Mouse (Mus musculus): ENCODE measurements at regions not wholly inside any gene's neighbourhood (a gene's known extent, or its start where the extent isn't known, plus 50 kb on each side); places are given as distances from the start of the nearest gene placed in this dataset.

GRCm38 (mm10) chr7:113108442-113109000, 98.7 kb upstream of the Arntl start:
- H3K4me1 ChIP-seq (ENCODE audit: control insufficient read depth, insufficient read depth, insufficient read length), result no peaks in the 10 kb centered on the region
- TF ChIP-seq POLR2A (IDR thresholded peaks at IDR 0.05; ENCODE audit: low read depth, low read length) (no peak), CTCF (IDR thresholded peaks at IDR 0.05; ENCODE audit: extremely low read depth, insufficient read depth, insufficient read length, insufficient replicate concordance) (no peak)
- no peak overlapping the region for H3K4me3 ChIP-seq (ENCODE audit: extremely low read depth, insufficient read depth, insufficient read length)
- DNase-seq (ENCODE audit: low read depth in 1 of 2, low spot score in 2 of 2), result no peak
- no peaks in the 10 kb centered on the region for H3K27me3 ChIP-seq (ENCODE audit: control insufficient read depth, insufficient read depth, low read length)
- 86% methylated on average over 7 of the region's 7 CpGs for WGBS
- no peaks in the 10 kb centered on the region for H3K36me3 ChIP-seq (ENCODE audit: control insufficient read depth, insufficient read depth, low read length)
- H3K27ac ChIP-seq (ENCODE audit: insufficient read depth, low read length), result no peak overlapping the region

GRCm38 (mm10) chr7:113109481-113109880, 97.8 kb upstream of the Arntl start:
- TF ChIP-seq POLR2A (IDR thresholded peaks at IDR 0.05; ENCODE audit: low read depth, low read length), result no peak
- TF ChIP-seq CTCF (IDR thresholded peaks at IDR 0.05; ENCODE audit: extremely low read depth, insufficient read depth, insufficient read length, insufficient replicate concordance), result no peak
- Histone ChIP-seq H3K27me3 (ENCODE audit: control insufficient read depth, insufficient read depth, low read length) (no peaks in the 10 kb centered on the region), H3K4me3 (ENCODE audit: extremely low read depth, insufficient read depth, insufficient read length) (no peak overlapping the region), H3K36me3 (ENCODE audit: control insufficient read depth, insufficient read depth, low read length) (no peaks in the 10 kb centered on the region), H3K27ac (ENCODE audit: insufficient read depth, low read length) (no peak overlapping the region), H3K4me1 (ENCODE audit: control insufficient read depth, insufficient read depth, insufficient read length) (no peaks in the 10 kb centered on the region)
- no peak for DNase-seq (ENCODE audit: low read depth in 1 of 2, low spot score in 2 of 2)

- H3K4me1 ChIP-seq (ENCODE audit: control insufficient read depth, insufficient read depth, insufficient read length), result no peaks in the 10 kb centered on the region
- 85% methylated on average over 7 of the region's 7 CpGs for WGBS
- no peak overlapping the region for H3K27ac ChIP-seq (ENCODE audit: insufficient read depth, low read length)
- H3K4me3 ChIP-seq (ENCODE audit: extremely low read depth, insufficient read depth, insufficient read length), result no peak overlapping the region
- no peak for DNase-seq (ENCODE audit: low read depth in 1 of 2, low spot score in 2 of 2)
- TF ChIP-seq POLR2A (IDR thresholded peaks at IDR 0.05; ENCODE audit: low read depth, low read length), result no peak
- no peak for TF ChIP-seq CTCF (IDR thresholded peaks at IDR 0.05; ENCODE audit: extremely low read depth, insufficient read depth, insufficient read length, insufficient replicate concordance)
- no peaks in the 10 kb centered on the region for H3K36me3 ChIP-seq (ENCODE audit: control insufficient read depth, insufficient read depth, low read length)
- no peaks in the 10 kb centered on the region for H3K27me3 ChIP-seq (ENCODE audit: control insufficient read depth, insufficient read depth, low read length)
Measured at GRCm38 (mm10) chr7:113110867-113111508, 96.3 kb upstream of the Arntl start.

- Histone ChIP-seq H3K4me3 (ENCODE audit: extremely low read depth, insufficient read depth, insufficient read length) (no peak overlapping the region), H3K27me3 (ENCODE audit: control insufficient read depth, insufficient read depth, low read length) (no peaks in the 10 kb centered on the region), H3K4me1 (ENCODE audit: control insufficient read depth, insufficient read depth, insufficient read length) (no peaks in the 10 kb centered on the region), H3K36me3 (ENCODE audit: control insufficient read depth, insufficient read depth, low read length) (no peaks in the 10 kb centered on the region), H3K27ac (ENCODE audit: insufficient read depth, low read length) (no peak overlapping the region)
- TF ChIP-seq CTCF (IDR thresholded peaks at IDR 0.05; ENCODE audit: extremely low read depth, insufficient read depth, insufficient read length, insufficient replicate concordance) (no peak), POLR2A (IDR thresholded peaks at IDR 0.05; ENCODE audit: low read depth, low read length) (no peak)
- no peak for DNase-seq (ENCODE audit: low read depth in 1 of 2, low spot score in 2 of 2)
- 64% methylated on average over 10 of the region's 10 CpGs for WGBS
Measured at GRCm38 (mm10) chr7:113113266-113113893, 93.9 kb upstream of the Arntl start.

GRCm38 (mm10) chr7:113117599-113117998, 89.7 kb upstream of the Arntl start:
- no peaks in the 10 kb centered on the region for H3K4me1 ChIP-seq (ENCODE audit: control insufficient read depth, insufficient read depth, insufficient read length)
- no peak overlapping the region for H3K4me3 ChIP-seq (ENCODE audit: extremely low read depth, insufficient read depth, insufficient read length)
- WGBS, result 73% methylated on average over 4 of the region's 4 CpGs
- TF ChIP-seq CTCF (IDR thresholded peaks at IDR 0.05; ENCODE audit: extremely low read depth, insufficient read depth, insufficient read length, insufficient replicate concordance), result no peak
- TF ChIP-seq POLR2A (IDR thresholded peaks at IDR 0.05; ENCODE audit: low read depth, low read length), result no peak
- H3K27ac ChIP-seq (ENCODE audit: insufficient read depth, low read length), result no peak overlapping the region
- no peak for DNase-seq (ENCODE audit: low read depth in 1 of 2, low spot score in 2 of 2)
- H3K27me3 ChIP-seq (ENCODE audit: control insufficient read depth, insufficient read depth, low read length), result no peaks in the 10 kb centered on the region
- no peaks in the 10 kb centered on the region for H3K36me3 ChIP-seq (ENCODE audit: control insufficient read depth, insufficient read depth, low read length)

- 55% methylated on average over 6 of the region's 6 CpGs for WGBS
- DNase-seq (ENCODE audit: low read depth in 1 of 2, low spot score in 2 of 2), result no peak
Measured at GRCm38 (mm10) chr7:113121911-113122319, 85.3 kb upstream of the Arntl start.

GRCm38 (mm10) chr7:113126010-113126409, 81.3 kb upstream of the Arntl start:
- H3K27ac ChIP-seq (ENCODE audit: insufficient read depth, low read length), result no peak overlapping the region
- H3K4me3 ChIP-seq (ENCODE audit: extremely low read depth, insufficient read depth, insufficient read length), result no peak overlapping the region
- 80% methylated on average over 1 of the region's 1 CpGs for WGBS
- H3K36me3 ChIP-seq (ENCODE audit: control insufficient read depth, insufficient read depth, low read length), result no peaks in the 10 kb centered on the region
- TF ChIP-seq CTCF (IDR thresholded peaks at IDR 0.05; ENCODE audit: extremely low read depth, insufficient read depth, insufficient read length, insufficient replicate concordance), result no peak
- TF ChIP-seq POLR2A (IDR thresholded peaks at IDR 0.05; ENCODE audit: low read depth, low read length), result no peak
- no peaks in the 10 kb centered on the region for H3K4me1 ChIP-seq (ENCODE audit: control insufficient read depth, insufficient read depth, insufficient read length)
- no peak for DNase-seq (ENCODE audit: low read depth in 1 of 2, low spot score in 2 of 2)
- H3K27me3 ChIP-seq (ENCODE audit: control insufficient read depth, insufficient read depth, low read length), result no peaks in the 10 kb centered on the region

More at GRCm38 (mm10) chr7:113121911-113122319, 85.3 kb upstream of the Arntl start:
- no peak overlapping the region for H3K4me3 ChIP-seq (ENCODE audit: extremely low read depth, insufficient read depth, insufficient read length)
- no peaks in the 10 kb centered on the region for H3K27me3 ChIP-seq (ENCODE audit: control insufficient read depth, insufficient read depth, low read length)
- H3K36me3 ChIP-seq (ENCODE audit: control insufficient read depth, insufficient read depth, low read length), result no peaks in the 10 kb centered on the region
- no peaks in the 10 kb centered on the region for H3K4me1 ChIP-seq (ENCODE audit: control insufficient read depth, insufficient read depth, insufficient read length)
- TF ChIP-seq CTCF (IDR thresholded peaks at IDR 0.05; ENCODE audit: extremely low read depth, insufficient read depth, insufficient read length, insufficient replicate concordance) (no peak), POLR2A (IDR thresholded peaks at IDR 0.05; ENCODE audit: low read depth, low read length) (no peak)
- H3K27ac ChIP-seq (ENCODE audit: insufficient read depth, low read length), result no peak overlapping the region

Measured in spleen, adult 2 months (tissue).